Mouse (Mus musculus) hindlimb bud, embryonic 11.5 days (tissue): ENCODE data around the gene Gal.

Experiments used
- DNase-seq: peaks from one replicate; pipeline ENCODE4 v3.0.0-alpha.2; 2012; ENCODE audit warnings: low read depth, low spot score; ENCODE audit errors: extremely low spot score

The Gal gene

GRCm38 (mm10) chr19:3414268-3414733, at the start of gene Gal:
Gene Gal (minus strand): TSS chr19:3414544.
- no peak for DNase-seq

- no peak for DNase-seq
These were observed 45.6 kb upstream of the Gal start for GRCm38 (mm10) chr19:3459986-3460385.

GRCm38 (mm10) chr19:3458331-3459099, 44.2 kb upstream of the Gal start:
- no peak for DNase-seq

- no peak for DNase-seq
These were observed 43.4 kb upstream of the Gal start for GRCm38 (mm10) chr19:3457700-3458099.

- peak; percentile 16 for DNase-seq
These were observed 37.3 kb upstream of the Gal start for GRCm38 (mm10) chr19:3451649-3452048.

GRCm38 (mm10) chr19:3451170-3451569, 36.8 kb upstream of the Gal start:
- peak; percentile 49 for DNase-seq

GRCm38 (mm10) chr19:3450714-3451113, 36.4 kb upstream of the Gal start:
- no peak for DNase-seq

- no peak for DNase-seq
These were observed 34.9 kb upstream of the Gal start for GRCm38 (mm10) chr19:3449248-3449647.

- no peak for DNase-seq
These were observed 33.0 kb upstream of the Gal start for GRCm38 (mm10) chr19:3447348-3447747.

GRCm38 (mm10) chr19:3441092-3441491, 26.7 kb upstream of the Gal start:
- no peak for DNase-seq

GRCm38 (mm10) chr19:3440667-3441066, 26.3 kb upstream of the Gal start:
- DNase-seq, result no peak

- DNase-seq, result no peak
These were observed 23.6 kb upstream of the Gal start for GRCm38 (mm10) chr19:3437980-3438379.

- DNase-seq, result no peak
These were observed 22.5 kb upstream of the Gal start for GRCm38 (mm10) chr19:3436840-3437239.

- DNase-seq, result no peak
These were observed 21.5 kb upstream of the Gal start for GRCm38 (mm10) chr19:3435824-3436223.

GRCm38 (mm10) chr19:3434641-3435040, 20.3 kb upstream of the Gal start:
- no peak for DNase-seq

- no peak for DNase-seq
These were observed 19.8 kb upstream of the Gal start for GRCm38 (mm10) chr19:3434124-3434523.

GRCm38 (mm10) chr19:3431969-3432368, 17.6 kb upstream of the Gal start:
- DNase-seq, result no peak

- no peak for DNase-seq
These were observed 16.7 kb upstream of the Gal start for GRCm38 (mm10) chr19:3431066-3431465.

GRCm38 (mm10) chr19:3429156-3429816, 14.9 kb upstream of the Gal start:
- no peak for DNase-seq

GRCm38 (mm10) chr19:3428057-3428830, 13.9 kb upstream of the Gal start:
- no peak for DNase-seq

- DNase-seq, result no peak
These were observed 9.9 kb upstream of the Gal start for GRCm38 (mm10) chr19:3424214-3424613.

GRCm38 (mm10) chr19:3422981-3423380, 8.6 kb upstream of the Gal start:
- DNase-seq, result no peak
